ENCODE assay signal across 23 mouse cellular contexts in genomic region chr6:136011533-136011932, GRCm38 (mm10).
A peak's percentile ranks its signal among the peaks of the same experiment; 100 is the strongest.
DNase-seq lines count a peak whose midpoint lies in the region; ATAC-seq lines count a peak whose summit lies in the region.
"Had no signal": no experiment of that assay in that cellular context is flagged by ENCODE, and none has a peak within 500 bp of the region (broad histone marks: within the 10 kb centered on the region; RNA-seq: fewer than 3 reads in every experiment).

No protein-coding gene starts in this region.

- 90% methylated on average over 4 of the region's 4 CpGs for WGBS in hindbrain, embryonic 16.5 days
- 94% methylated on average over 4 of the region's 4 CpGs for WGBS in hindbrain, embryonic 11.5 days

- no peak overlapping the region for H3K4me3 ChIP-seq in hindbrain, embryonic 16.5 days (ENCODE audit: low read length)
- H3K4me3 ChIP-seq in hindbrain, embryonic 11.5 days (ENCODE audit: low read depth, low read length), result no peak overlapping the region
- H3K4me3 ChIP-seq in megakaryocyte, embryonic 14.5 days (replicated peaks), result peak overlapping the region; percentile 24
- H3K4me3 ChIP-seq: embryonic facial prominence, embryonic 10.5 days; embryonic facial prominence, embryonic 13.5 days; erythroblast, embryonic 14.5 days; forebrain, embryonic 13.5 days; hindbrain, embryonic 10.5 days had no signal

- H3K4me1 ChIP-seq in hindbrain, embryonic 16.5 days (ENCODE audit: control insufficient read depth, insufficient read depth, low read depth, low read length), result peaks cover 13% of the 10 kb centered on the region
- H3K4me1 ChIP-seq in hindbrain, embryonic 11.5 days (replicated peaks; ENCODE audit: control insufficient read depth, insufficient read depth, low read length), result no peaks in the 10 kb centered on the region
- no peaks in the 10 kb centered on the region for H3K4me1 ChIP-seq in megakaryocyte, embryonic 14.5 days

- 0 out of 2 replicates have a peak, but pooled peaks have one; percentile 7 for ATAC-seq in hindbrain, embryonic 16.5 days
- ATAC-seq in hindbrain, embryonic 11.5 days (ENCODE audit: low FRiP score), result no peak
- ATAC-seq in megakaryocyte, adult 5-6 weeks (ENCODE audit: poor library complexity, severe bottlenecking), result no peak
- peak; percentile 78 for ATAC-seq in megakaryocyte progenitor cell, adult 5-6 weeks (replicated peaks; ENCODE audit: poor library complexity)
- ATAC-seq: activated CD4-positive, CD25-positive, alpha-beta regulatory T cell, adult 4 months had no signal

- H3K9ac ChIP-seq in hindbrain, embryonic 16.5 days (ENCODE audit: low read depth, low read length), result no peak overlapping the region
- no peak overlapping the region for H3K9ac ChIP-seq in hindbrain, embryonic 11.5 days (ENCODE audit: low read depth, low read length)
- H3K9ac ChIP-seq: embryonic facial prominence, embryonic 13.5 days; forebrain, embryonic 13.5 days; hindbrain, embryonic 14.5 days had no signal

- H3K27me3 ChIP-seq in hindbrain, embryonic 16.5 days (replicated peaks; ENCODE audit: control insufficient read depth, insufficient read depth, low read length), result no peaks in the 10 kb centered on the region
- no peaks in the 10 kb centered on the region for H3K27me3 ChIP-seq in hindbrain, embryonic 11.5 days (ENCODE audit: control insufficient read depth, insufficient read depth, low read length)
- no peaks in the 10 kb centered on the region for H3K27me3 ChIP-seq in megakaryocyte, embryonic 14.5 days (replicated peaks)
- H3K27me3 ChIP-seq: embryonic facial prominence, embryonic 13.5 days; forebrain, embryonic 13.5 days had no signal

- H3K4me2 ChIP-seq in hindbrain, embryonic 16.5 days (ENCODE audit: low read length), result no peak overlapping the region
- H3K4me2 ChIP-seq in hindbrain, embryonic 11.5 days (replicated peaks; ENCODE audit: low read depth, low read length), result no peak overlapping the region
- H3K4me2 ChIP-seq: embryonic facial prominence, embryonic 13.5 days; forebrain, embryonic 13.5 days; heart, embryonic 11.5 days; hindbrain, embryonic 14.5 days had no signal

- no peak overlapping the region for H3K27ac ChIP-seq in hindbrain, embryonic 16.5 days (ENCODE audit: low read depth, low read length)
- no peak overlapping the region for H3K27ac ChIP-seq in hindbrain, embryonic 11.5 days (ENCODE audit: low read depth, low read length)
- H3K27ac ChIP-seq: embryonic facial prominence, embryonic 10.5 days; embryonic facial prominence, embryonic 13.5 days; forebrain, embryonic 13.5 days; hindbrain, embryonic 10.5 days; hindbrain, embryonic 14.5 days had no signal

- H3K9me3 ChIP-seq in hindbrain, embryonic 16.5 days (ENCODE audit: control insufficient read depth, low read length), result no peaks in the 10 kb centered on the region
- H3K9me3 ChIP-seq in hindbrain, embryonic 11.5 days (ENCODE audit: control insufficient read depth, low read length), result no peaks in the 10 kb centered on the region
- peaks cover 45% of the 10 kb centered on the region for H3K9me3 ChIP-seq in megakaryocyte, embryonic 14.5 days
- H3K9me3 ChIP-seq: embryonic facial prominence, embryonic 10.5 days; embryonic facial prominence, embryonic 13.5 days; forebrain, embryonic 13.5 days; hindbrain, embryonic 10.5 days had no signal

- H3K36me3 ChIP-seq in hindbrain, embryonic 16.5 days (ENCODE audit: control insufficient read depth, insufficient read depth, low read length), result no peaks in the 10 kb centered on the region
- H3K36me3 ChIP-seq in hindbrain, embryonic 11.5 days (ENCODE audit: control insufficient read depth, insufficient read depth, low read length), result no peaks in the 10 kb centered on the region
- H3K36me3 ChIP-seq in megakaryocyte, embryonic 14.5 days (replicated peaks; ENCODE audit: low read length), result no peaks in the 10 kb centered on the region
- H3K36me3 ChIP-seq: embryonic facial prominence, embryonic 10.5 days; embryonic facial prominence, embryonic 13.5 days; hindbrain, embryonic 10.5 days had no signal

- no peak for DNase-seq in hindbrain, embryonic 11.5 days (ENCODE audit: low spot score)
- no peak for DNase-seq in adrenal gland, postnatal 10 days
- DNase-seq: adrenal gland, adult 8-10 months; adrenal gland, postnatal 36 days; cerebellum, adult 18-20 months; cerebellum, adult 9-10 months; cerebellum, postnatal 14 days; embryo, embryonic 11 days; gastrocnemius, postnatal 10 days; gastrocnemius, postnatal 36 days; heart, adult 11 months had no signal

Comparison
In these comparisons a context has a peak if more than half of its experiments do, and no peak if none do; other contexts are left out.
1. ATAC-seq: peak in hindbrain, embryonic 16.5 days (single experiment) and megakaryocyte progenitor cell, adult 5-6 weeks (single experiment); none in hindbrain, embryonic 11.5 days (single experiment) and megakaryocyte, adult 5-6 weeks (single experiment).